Mouse (Mus musculus): ENCODE data around the gene Mmp2.

The Mmp2 gene

GRCm38 (mm10) chr8:92896611-92897010 is 69.5 kb downstream of the Mmp2 start:
- no peak for DNase-seq

DNA sequence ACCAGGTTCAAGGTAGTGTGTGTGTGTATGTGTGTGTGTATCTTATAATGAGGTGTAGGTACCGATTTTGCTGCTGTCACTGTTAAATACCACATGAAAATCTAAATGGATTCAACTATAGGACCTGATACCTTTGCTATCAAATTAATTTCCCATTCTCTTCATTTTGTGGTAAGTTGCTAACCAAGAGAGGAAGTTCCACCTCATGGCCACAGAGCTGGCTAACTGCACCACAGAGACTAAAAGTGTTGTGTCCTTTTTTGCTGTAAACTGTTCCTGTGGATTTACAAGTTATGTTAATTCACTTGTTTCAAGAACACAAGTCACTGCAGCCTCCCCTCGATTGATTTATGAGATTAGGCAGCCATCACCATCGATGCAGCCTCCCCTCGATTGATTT is 70.7 kb downstream of the Mmp2 start:
- DNase-seq: no peak

GRCm38 (mm10) chr8:92899590-92899989 is 72.5 kb downstream of the Mmp2 start:
- DNase-seq: no peak

GRCm38 (mm10) chr8:92901107-92901506 is 74.0 kb downstream of the Mmp2 start, which contains the start of gene Capns2:
Capns2 (plus strand) TSS chr8:92901407.
- DNase-seq: no peak

- no peak for DNase-seq
Observed at GRCm38 (mm10) chr8:92902981-92903380, 75.9 kb downstream of the Mmp2 start.
